Mouse (Mus musculus) lung, postnatal 25 days (tissue): ENCODE measurements around the gene Kif6.

ENCODE experiments used
- DNase-seq: peaks from one replicate; pipeline ENCODE4 v3.0.0; 2022; ENCODE audit warnings: low spot score

Kif6 gene

DNA sequence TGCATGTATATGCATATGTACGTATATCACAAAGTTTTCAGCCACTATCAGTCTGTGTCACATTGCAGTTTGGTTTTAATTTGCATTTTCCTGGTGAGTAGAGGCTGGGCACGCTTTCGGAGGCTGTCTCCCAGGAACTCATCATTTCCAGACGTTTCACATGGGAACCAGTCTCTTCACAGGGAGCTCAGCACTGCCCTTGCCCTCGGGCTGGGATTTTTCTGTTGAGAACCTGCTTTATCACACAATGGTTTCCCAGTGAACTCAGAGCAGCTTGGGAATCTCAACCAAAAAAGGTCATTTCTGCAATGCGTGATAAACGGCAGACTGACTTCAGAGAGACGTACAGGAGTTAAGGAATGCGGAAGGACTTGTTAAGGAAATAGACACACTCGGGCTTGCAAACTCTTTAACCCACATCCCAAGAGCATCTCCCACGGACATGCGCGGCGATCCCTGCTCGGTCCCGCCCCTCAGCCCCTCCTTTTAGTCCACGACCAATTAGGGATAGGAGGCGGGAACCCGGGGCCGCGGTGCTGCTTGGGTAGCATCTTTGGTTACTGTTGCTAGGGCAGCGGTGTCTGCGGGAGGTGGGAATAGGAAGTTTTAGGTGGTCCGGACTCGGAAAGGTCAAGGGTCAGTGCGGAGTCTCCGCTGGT lies at the start of gene Kif6:
TSS of gene Kif6 (plus strand) at position 560 of the 659 bp plus-strand sequence.
- peak; percentile 62 for DNase-seq

DNA sequence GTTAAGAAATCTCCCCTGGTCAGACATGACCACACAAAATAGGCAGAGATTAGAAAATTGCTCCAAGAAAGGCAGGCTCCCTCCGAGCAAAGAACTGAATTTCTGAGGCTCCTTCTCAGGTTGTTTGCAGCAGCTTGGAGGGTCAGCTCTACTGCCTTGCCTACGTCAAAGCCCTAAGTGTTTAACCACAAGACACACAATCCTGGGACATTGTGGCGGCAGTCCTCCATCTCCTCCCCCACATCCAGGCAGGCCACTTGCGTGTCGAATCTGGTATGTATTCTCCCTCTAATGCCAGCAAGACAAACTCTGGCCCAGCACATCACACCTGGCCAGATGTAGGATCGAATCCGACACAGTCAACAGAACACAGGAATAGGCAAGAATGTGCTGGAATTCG lies 46.2 kb upstream of the Kif6 start:
- DNase-seq, result no peak

GRCm38 (mm10) chr17:49577321-49577720 lies 37.6 kb upstream of the Kif6 start:
- DNase-seq, result no peak

- no peak for DNase-seq
These were observed 32.5 kb upstream of the Kif6 start for GRCm38 (mm10) chr17:49582471-49582870.

DNA sequence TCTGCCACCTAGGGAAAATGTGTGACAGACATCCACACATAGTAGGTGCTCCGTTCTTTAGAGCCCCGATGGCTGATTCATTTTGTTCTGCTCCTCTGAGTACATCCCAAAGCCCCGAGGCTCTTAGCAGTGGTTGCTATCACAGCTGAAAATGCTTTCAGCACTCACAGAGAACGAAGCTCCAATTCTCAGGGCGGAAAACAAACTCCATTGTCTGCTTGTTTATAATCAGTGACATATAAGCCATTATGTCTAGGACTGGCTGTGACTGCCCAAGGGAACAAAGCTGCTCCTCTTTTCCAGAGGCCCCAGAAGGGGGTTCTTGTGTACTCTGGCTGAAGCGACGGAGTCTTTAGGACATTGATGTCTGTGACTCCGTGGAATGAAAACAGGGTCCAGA lies 24.9 kb upstream of the Kif6 start:
- DNase-seq, result no peak

GRCm38 (mm10) chr17:49605397-49605796 lies 9.5 kb upstream of the Kif6 start:
- DNase-seq, result no peak

- DNase-seq, result no peak
These were observed 7.4 kb upstream of the Kif6 start for GRCm38 (mm10) chr17:49607351-49608027.

GRCm38 (mm10) chr17:49610296-49610695 lies 4.6 kb upstream of the Kif6 start:
- no peak for DNase-seq

DNA sequence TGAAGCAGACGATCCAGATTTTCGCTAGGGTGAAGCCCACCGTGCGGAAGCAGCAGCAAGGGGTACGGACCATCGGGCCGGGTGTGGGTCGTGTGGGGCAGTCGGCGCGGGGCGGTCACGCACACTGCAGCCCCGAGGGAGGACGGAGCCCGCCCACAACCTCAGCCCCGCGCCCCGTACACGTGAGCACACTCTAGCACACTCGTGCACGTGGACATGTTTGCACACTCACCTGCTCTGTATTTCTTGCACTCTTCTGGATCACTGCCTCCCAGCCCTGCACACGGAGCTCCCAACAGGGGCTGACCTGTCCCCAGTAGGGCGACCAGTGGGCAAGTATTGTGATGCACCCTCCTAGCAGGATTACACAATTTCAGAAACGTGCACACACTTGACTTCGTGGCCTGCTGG lies 310 bp downstream of the Kif6 start:
- peak; percentile 8 for DNase-seq

DNA sequence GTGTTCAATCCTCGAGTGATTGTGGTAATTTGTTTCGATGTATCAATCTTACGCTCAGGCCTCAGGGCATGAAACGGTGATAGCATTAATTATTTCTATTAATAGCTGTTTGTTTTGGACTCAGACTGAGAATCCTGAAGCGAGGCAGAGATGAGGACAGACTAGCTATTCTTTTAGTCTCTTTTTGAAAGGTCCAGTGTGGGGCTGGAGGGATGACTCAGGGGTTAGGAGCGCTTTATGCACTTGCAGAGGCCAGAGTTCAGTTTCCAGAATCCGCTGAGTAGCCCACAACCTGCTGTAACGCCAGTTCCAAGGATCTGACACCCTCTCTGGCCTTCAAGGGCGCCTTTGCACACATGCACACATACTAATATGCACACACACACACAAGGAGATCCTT lies 9.6 kb downstream of the Kif6 start:
- DNase-seq, result no peak

DNA sequence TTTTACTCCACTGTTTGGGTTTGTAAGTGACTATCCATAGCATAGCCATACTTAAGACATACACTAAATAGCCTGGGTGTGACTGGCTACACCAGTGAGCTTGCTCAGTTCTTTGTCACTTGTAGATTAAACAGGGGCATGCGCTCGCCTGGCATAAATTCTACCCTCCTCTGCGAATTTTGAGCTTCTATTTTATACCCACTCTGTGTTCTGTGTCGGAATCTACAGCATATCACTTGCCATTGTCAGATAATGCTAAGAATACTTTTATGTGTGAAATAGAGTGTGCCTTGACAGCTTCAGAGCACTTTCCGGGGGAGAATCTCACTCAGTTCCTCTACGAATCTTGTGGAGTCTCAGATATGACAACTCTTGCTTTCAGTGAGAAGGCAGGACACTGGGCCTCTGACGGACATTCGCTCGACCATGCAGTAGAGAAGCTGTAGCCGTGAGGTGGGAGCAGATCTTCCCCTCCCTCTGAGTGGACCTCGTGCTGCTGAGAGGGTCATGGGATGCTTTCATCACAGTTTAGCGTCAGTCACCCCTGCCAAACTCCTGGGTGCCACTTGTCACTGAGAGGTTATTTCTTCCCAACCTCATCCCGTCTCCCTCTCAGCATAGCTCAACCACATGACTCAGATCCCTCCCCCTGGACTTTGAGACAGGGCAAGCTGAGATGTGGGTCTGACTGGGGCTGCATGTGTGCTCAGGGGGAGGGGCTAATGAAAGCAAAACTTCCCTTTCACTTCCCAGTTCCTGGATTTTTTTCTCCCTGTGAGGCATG lies 12.3 kb downstream of the Kif6 start:
- DNase-seq, result no peak

GRCm38 (mm10) chr17:49628875-49629274 lies 13.9 kb downstream of the Kif6 start:
- no peak for DNase-seq

DNA sequence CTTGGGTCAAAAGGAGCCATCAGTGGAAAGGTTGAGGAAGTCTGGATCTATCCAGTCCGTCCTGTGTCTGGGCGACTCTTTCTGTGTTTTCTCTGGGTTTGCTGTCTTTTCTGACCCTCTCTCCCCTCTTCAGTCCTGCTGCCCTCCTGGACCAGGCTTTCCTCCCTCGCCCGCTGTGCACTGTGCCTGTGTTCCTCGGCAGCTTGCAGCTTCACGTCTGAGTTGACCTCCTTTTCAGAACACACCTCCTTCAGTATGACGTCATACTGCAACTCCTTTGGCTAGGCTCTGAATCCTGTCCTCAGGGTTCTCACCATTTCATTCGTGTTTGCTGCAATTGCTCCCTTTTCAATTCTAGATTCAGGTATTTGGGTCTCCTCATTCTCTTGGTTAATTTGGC lies 18.1 kb downstream of the Kif6 start:
- DNase-seq, result no peak

DNA sequence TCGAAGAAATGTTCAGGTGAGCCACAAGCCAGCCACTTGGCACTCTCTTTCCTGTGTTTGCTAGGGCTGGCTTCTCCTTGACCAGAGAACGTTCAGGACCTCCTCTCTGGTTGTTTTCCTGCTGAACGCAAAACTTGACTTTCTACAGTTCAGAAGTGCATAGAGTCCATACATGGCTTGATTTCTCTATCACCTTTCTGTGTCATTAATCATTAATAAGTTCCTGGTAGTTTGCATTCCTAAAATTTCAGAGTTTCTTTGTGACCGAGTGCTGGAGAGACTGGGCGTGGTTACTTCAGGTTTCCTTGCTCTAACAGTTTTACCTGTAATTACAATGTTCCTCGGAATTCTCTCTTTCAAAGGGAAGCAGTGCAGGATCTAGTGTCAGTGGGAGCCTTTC lies 27.0 kb downstream of the Kif6 start:
- DNase-seq, result no peak

DNA sequence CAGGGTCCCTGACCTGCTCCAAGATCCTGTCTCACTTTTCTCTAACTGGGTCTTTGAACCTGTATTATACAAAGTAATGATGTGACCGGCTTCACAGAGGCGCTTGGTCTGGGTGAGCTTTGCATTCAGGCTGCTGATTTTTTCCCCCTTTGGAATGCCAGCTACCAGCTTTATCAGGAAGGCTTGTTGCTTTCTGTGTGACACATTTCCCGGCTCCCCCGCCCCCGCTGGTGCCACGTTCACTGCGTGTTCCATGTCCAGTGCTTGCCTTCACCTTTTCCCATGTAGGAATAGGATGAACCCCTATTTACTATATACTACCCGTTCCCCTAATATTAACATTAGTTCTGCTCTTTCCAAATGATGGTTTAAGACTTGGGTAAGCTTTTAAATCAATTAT lies 27.4 kb downstream of the Kif6 start:
- DNase-seq, result no peak

- no peak for DNase-seq
These were observed 28.1 kb downstream of the Kif6 start for GRCm38 (mm10) chr17:49642889-49643490.

DNA sequence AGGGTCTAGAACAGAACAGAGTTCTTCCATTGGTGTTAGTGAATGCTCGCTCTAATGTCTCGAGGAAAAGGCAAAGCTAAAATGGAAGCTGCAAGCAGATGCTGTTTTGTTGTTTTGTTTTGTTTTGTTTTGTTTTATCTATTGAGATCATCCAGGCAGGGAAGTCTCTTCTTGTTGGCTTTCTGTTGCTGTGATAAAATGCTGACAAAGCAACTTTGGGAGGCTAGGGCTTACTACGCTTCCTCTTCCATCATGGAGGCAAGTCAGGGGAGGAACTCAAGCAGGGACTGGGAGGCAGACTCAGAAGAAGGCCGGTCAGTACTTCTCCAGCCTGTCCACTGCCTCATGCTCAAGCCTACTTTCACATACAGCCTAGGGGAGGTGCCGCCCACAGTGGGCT lies 31.3 kb downstream of the Kif6 start:
- no peak for DNase-seq

- no peak for DNase-seq
These were observed 34.0 kb downstream of the Kif6 start for GRCm38 (mm10) chr17:49648970-49649369.

DNA sequence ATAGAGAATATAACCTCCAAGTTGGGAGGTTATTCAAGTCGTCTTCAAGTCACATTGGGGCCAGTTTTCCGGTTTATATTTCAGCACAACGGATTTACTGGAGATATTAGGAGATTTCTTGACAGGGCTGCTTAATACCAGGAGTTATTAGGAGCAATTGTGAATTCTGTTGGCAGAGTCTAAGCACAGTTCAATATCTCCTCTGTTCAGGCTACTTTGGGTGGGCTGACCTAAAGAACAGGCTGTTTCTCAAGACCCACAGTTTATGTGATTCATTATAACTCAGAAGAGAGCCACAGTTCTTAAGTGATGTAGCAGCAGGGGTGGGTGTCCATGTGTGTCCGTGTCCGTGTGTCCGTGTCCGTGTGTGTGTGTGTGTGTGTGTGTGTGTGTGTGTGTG lies 34.5 kb downstream of the Kif6 start:
- no peak for DNase-seq

- no peak for DNase-seq
These were observed 35.4 kb downstream of the Kif6 start for GRCm38 (mm10) chr17:49650366-49650765.

- no peak for DNase-seq
These were observed 37.4 kb downstream of the Kif6 start for GRCm38 (mm10) chr17:49652357-49652756.

DNA sequence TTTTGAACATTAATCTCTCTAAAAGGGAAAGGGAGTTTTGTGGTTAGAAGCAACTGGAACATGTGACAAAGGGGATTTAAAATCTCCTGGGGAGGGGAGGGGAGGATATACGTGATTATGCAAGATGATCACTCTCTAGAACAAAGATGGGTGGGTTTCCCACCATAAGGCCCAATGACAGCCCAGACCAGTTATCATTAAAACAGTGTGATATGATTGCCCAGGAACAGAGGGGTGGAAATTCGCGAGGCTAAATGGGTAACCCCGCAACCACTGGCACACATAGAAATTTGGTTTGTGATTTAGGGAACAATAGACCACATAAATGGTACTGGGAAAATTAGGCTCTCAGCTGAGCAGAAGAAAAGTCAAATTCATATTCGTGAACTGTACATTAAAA lies 37.9 kb downstream of the Kif6 start:
- DNase-seq, result no peak

DNA sequence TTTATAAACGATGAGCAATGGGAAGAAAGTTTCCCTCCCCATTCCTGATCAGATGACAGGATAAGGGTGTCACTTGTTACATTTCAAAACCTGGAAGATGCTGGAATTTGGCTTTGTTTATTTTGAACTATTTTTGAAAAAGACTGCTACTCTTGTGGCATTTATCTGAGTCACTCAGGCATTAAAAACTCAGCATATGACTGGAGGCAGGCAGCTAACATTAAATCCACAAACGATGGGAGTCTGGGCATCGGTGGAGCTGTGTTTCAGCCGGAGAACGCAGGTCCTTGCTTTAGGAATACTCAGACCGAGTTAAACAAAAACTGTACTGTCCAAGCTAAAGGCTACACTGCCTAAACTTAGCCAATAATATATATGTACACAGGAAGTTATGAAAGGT lies 46.7 kb downstream of the Kif6 start:
- no peak for DNase-seq
